ENCODE assay signal across 19 mouse cellular contexts in the genomic region with DNA sequence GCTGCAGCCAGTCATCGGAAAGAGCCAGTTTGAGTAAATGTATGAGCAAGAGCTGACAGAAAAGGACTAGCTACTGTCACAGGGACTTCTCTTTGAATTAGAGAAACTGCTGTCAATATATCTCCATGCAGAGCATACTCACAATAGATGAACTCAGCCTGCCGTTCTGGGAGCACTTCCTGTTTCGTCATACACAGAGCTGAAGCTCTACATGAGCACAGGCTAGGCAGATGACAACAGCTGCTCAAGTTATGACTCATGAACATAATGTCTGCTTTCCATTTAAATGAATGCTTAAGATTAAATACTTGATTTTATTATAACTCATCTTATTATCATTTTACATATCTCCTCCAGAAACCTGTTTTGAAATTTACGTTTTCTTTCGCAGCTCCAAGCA. TPM values are rescaled to one million over a fixed set of nuclear protein-coding genes. Genes with fewer than 3 reads are reported as not detected.
DNase-seq lines count a peak whose midpoint lies in the region; ATAC-seq lines count a peak whose summit lies in the region.
"Had no signal": no experiment of that assay in that cellular context is flagged by ENCODE, and none has a peak within 500 bp of the region (broad histone marks: within the 10 kb centered on the region; RNA-seq: fewer than 3 reads in every experiment).

No protein-coding gene starts in this region.

- no peaks in the 10 kb centered on the region for H3K27me3 ChIP-seq in hindbrain, embryonic 11.5 days (ENCODE audit: control insufficient read depth, insufficient read depth, low read length)
- H3K27me3 ChIP-seq: embryonic facial prominence, embryonic 13.5 days; midbrain, embryonic 15.5 days had no signal

- WGBS in hindbrain, embryonic 11.5 days: 87% methylated on average over 5 of the region's 5 CpGs

- no peak overlapping the region for H3K9ac ChIP-seq in hindbrain, embryonic 11.5 days (ENCODE audit: low read depth, low read length)
- H3K9ac ChIP-seq: embryonic facial prominence, embryonic 13.5 days; hindbrain, embryonic 14.5 days; midbrain, embryonic 15.5 days had no signal

- H3K9me3 ChIP-seq in hindbrain, embryonic 11.5 days (ENCODE audit: control insufficient read depth, low read length): no peaks in the 10 kb centered on the region
- H3K9me3 ChIP-seq: embryonic facial prominence, embryonic 13.5 days; forebrain, embryonic 10.5 days; midbrain, embryonic 15.5 days had no signal

- no peaks in the 10 kb centered on the region for H3K4me1 ChIP-seq in hindbrain, embryonic 11.5 days (replicated peaks; ENCODE audit: control insufficient read depth, insufficient read depth, low read length)
- H3K4me1 ChIP-seq: embryonic facial prominence, embryonic 13.5 days; forebrain, embryonic 10.5 days; midbrain, embryonic 15.5 days had no signal

- peak; percentile 86 for ATAC-seq in monocyte, adult 5-6 weeks (replicated peaks; ENCODE audit: insufficient number of reproducible peaks, low FRiP score, low TSS enrichment, poor library complexity, severe bottlenecking)
- no peak for ATAC-seq in hindbrain, embryonic 11.5 days (ENCODE audit: low FRiP score)
- ATAC-seq: midbrain, embryonic 15.5 days had no signal

- no peaks in the 10 kb centered on the region for H3K36me3 ChIP-seq in hindbrain, embryonic 11.5 days (ENCODE audit: control insufficient read depth, insufficient read depth, low read length)
- H3K36me3 ChIP-seq: embryonic facial prominence, embryonic 13.5 days; forebrain, embryonic 10.5 days; midbrain, embryonic 15.5 days had no signal

- DNase-seq in 416B (ENCODE audit: low read depth): peak; percentile 54
- peak; percentile 45 for DNase-seq in CD4-positive helper T cell, adult 2 months (ENCODE audit: low read depth, low spot score)
- peak; percentile 39 for DNase-seq in brain, adult 2 months (ENCODE audit: low read depth, low spot score)
- DNase-seq in hindbrain, embryonic 11.5 days (ENCODE audit: low spot score): no peak
- no peak for DNase-seq in gastrocnemius, postnatal 4 days (ENCODE audit: low spot score in 2 of 2)
- no peak for DNase-seq in heart, postnatal 36 days
- DNase-seq in kidney, adult 8-10 months: no peak
- DNase-seq: cerebellum, adult 8-10 months; gastrocnemius, postnatal 10 days; kidney, adult 18-20 months; kidney, postnatal 25 days; lung, adult 18-20 months; right cerebral cortex, postnatal 25 days had no signal

- no peak overlapping the region for H3K4me2 ChIP-seq in hindbrain, embryonic 11.5 days (replicated peaks; ENCODE audit: low read depth, low read length)
- H3K4me2 ChIP-seq: embryonic facial prominence, embryonic 13.5 days; hindbrain, embryonic 14.5 days; midbrain, embryonic 15.5 days had no signal

- intact Hi-C loops in heart, postnatal 36 days (cut with DNase I): no loop called here

- no peak overlapping the region for H3K27ac ChIP-seq in hindbrain, embryonic 11.5 days (ENCODE audit: low read depth, low read length)
- H3K27ac ChIP-seq: embryonic facial prominence, embryonic 13.5 days; forebrain, embryonic 10.5 days; hindbrain, embryonic 14.5 days; midbrain, embryonic 15.5 days; stomach, postnatal 0 days had no signal

- no peak overlapping the region for H3K4me3 ChIP-seq in hindbrain, embryonic 11.5 days (ENCODE audit: low read depth, low read length)
- H3K4me3 ChIP-seq: embryonic facial prominence, embryonic 13.5 days; forebrain, embryonic 10.5 days; midbrain, embryonic 15.5 days had no signal

RNA-seq across cellular contexts. Expression of a gene that starts 39.3 kb away (rescaled TPM):
- total RNA-seq in monocyte, adult 5-6 weeks (2017): 13.5 to 19.0 TPM (median 13.8 TPM) in 3 replicates
- 12.8 and 14.3 TPM in 2 replicates for polyA plus RNA-seq in hindbrain, embryonic 11.5 days (2014; fragmentation: Nextera tagmentation; extraction: Ambion mirVana)
- total RNA-seq in gastrocnemius, postnatal 4 days (2021): 10 to 100 TPM; 32.0 to 40.7 TPM
- total RNA-seq in heart, postnatal 36 days (2021): 10 to 100 TPM; 24.5 to 38.0 TPM

Comparison
In these comparisons a context has a peak if more than half of its experiments do, and no peak if none do; other contexts are left out.
1. DNase-seq: peak in 416B (single experiment), CD4-positive helper T cell, adult 2 months (single experiment) and brain, adult 2 months (single experiment); none in hindbrain, embryonic 11.5 days (single experiment), gastrocnemius, postnatal 4 days (0 of 2), heart, postnatal 36 days (0 of 2) and kidney, adult 8-10 months (0 of 2).